Mouse (Mus musculus) liver (tissue): ENCODE measurements around the gene 1700028J19Rik.
"Not testable (repeated sequence)": the region's sequence is repeated elsewhere in the genome, so short reads cannot be mapped to it uniquely, and the experiment has no call there.

ENCODE experiments used
- DNase-seq: peaks from one replicate; pipeline ENCODE4 v3.0.0-alpha.2; 2020; ENCODE audit warnings: mixed read lengths

Gene 1700028J19Rik

GRCm38 (mm10) chr7:44246055-44246983, at the start of gene 1700028J19Rik, which contains the start of gene 2410002F23Rik:
1700028J19Rik (minus strand) TSS chr7:44246695.
2410002F23Rik (plus strand) TSS chr7:44246722.
- peak; percentile 90 for DNase-seq

GRCm38 (mm10) chr7:44291418-44291817, 44.9 kb upstream of the 1700028J19Rik start:
- no peak for DNase-seq

GRCm38 (mm10) chr7:44290986-44291385, 44.5 kb upstream of the 1700028J19Rik start:
- DNase-seq: no peak

GRCm38 (mm10) chr7:44287760-44288159, 41.3 kb upstream of the 1700028J19Rik start:
- no peak for DNase-seq

- DNase-seq: no peak
Observed at GRCm38 (mm10) chr7:44281586-44281985, 35.1 kb upstream of the 1700028J19Rik start.

- no peak for DNase-seq
Observed at GRCm38 (mm10) chr7:44280959-44281358, 34.5 kb upstream of the 1700028J19Rik start.

- DNase-seq: peak; percentile 32
Observed at GRCm38 (mm10) chr7:44277250-44277622, 30.7 kb upstream of the 1700028J19Rik start.

- DNase-seq: no peak
Observed at GRCm38 (mm10) chr7:44276461-44277249, 30.2 kb upstream of the 1700028J19Rik start.

- DNase-seq: no peak
Observed at GRCm38 (mm10) chr7:44275546-44275945, 29.1 kb upstream of the 1700028J19Rik start.

- DNase-seq: no peak
Observed at GRCm38 (mm10) chr7:44274096-44274495, 27.6 kb upstream of the 1700028J19Rik start.

- DNase-seq: no peak
Observed at GRCm38 (mm10) chr7:44273446-44273845, 27.0 kb upstream of the 1700028J19Rik start.

GRCm38 (mm10) chr7:44272546-44272945, 26.1 kb upstream of the 1700028J19Rik start:
- DNase-seq: no peak

- no peak for DNase-seq
Observed at GRCm38 (mm10) chr7:44271309-44271708, 24.8 kb upstream of the 1700028J19Rik start.

- DNase-seq: no peak
Observed at GRCm38 (mm10) chr7:44269397-44269796, 22.9 kb upstream of the 1700028J19Rik start.

GRCm38 (mm10) chr7:44268117-44268516, 21.6 kb upstream of the 1700028J19Rik start:
- DNase-seq: no peak

GRCm38 (mm10) chr7:44262791-44263643, 16.5 kb upstream of the 1700028J19Rik start:
- peak; percentile 92 for DNase-seq

GRCm38 (mm10) chr7:44261147-44261546, 14.7 kb upstream of the 1700028J19Rik start, which contains the start of gene Gm15517:
Gm15517 (plus strand) TSS chr7:44261447.
- DNase-seq: no peak

- no peak for DNase-seq
Observed at GRCm38 (mm10) chr7:44260410-44260809, 13.9 kb upstream of the 1700028J19Rik start.

- DNase-seq: no peak
Observed at GRCm38 (mm10) chr7:44257278-44257677, 10.8 kb upstream of the 1700028J19Rik start, which contains the start of gene Acp4. Acp4 (minus strand) TSS chr7:44257378.

GRCm38 (mm10) chr7:44254930-44255329, 8.4 kb upstream of the 1700028J19Rik start:
- DNase-seq: no peak

- no peak for DNase-seq
Observed at GRCm38 (mm10) chr7:44253023-44253616, 6.6 kb upstream of the 1700028J19Rik start.

GRCm38 (mm10) chr7:44250732-44251275, 4.3 kb upstream of the 1700028J19Rik start:
- not testable (repeated sequence) for DNase-seq
